Mouse (Mus musculus) myocyte (in vitro differentiated cells): Measurements from ENCODE around the gene Inha.
A peak's percentile ranks its signal among the peaks of the same experiment; 100 is the strongest.

ENCODE experiments used
- E2F4 ChIP-seq: IDR thresholded peaks from one replicate; pipeline ENCODE4 v1.6.1; 2011; ENCODE audit warnings: mild to moderate bottlenecking, control low read depth, moderate library complexity; ENCODE audit not compliant: insufficient read depth
- MYOD1 ChIP-seq, 3 experiments: IDR thresholded peaks; one replicate each; pipeline ENCODE4 v1.6.1; 2011; ENCODE audit warnings: control low read depth in 2 of 3, low read depth in 2 of 3, mild to moderate bottlenecking in 2 of 3, moderate library complexity in 1 of 3; ENCODE audit not compliant: insufficient read length in 2 of 3, control insufficient read depth in 1 of 3
- POLR2A ChIP-seq: IDR thresholded peaks from one replicate; pipeline ENCODE4 v1.6.1; 2011; ENCODE audit warnings: low read depth, mild to moderate bottlenecking, control low read depth, moderate library complexity; ENCODE audit not compliant: insufficient read length
- POLR2AphosphoS2 ChIP-seq: IDR thresholded peaks from one replicate; pipeline ENCODE4 v1.6.1; 2011; ENCODE audit warnings: low read depth, control low read depth; ENCODE audit not compliant: insufficient read length
- TCF12 ChIP-seq: IDR thresholded peaks from one replicate; pipeline ENCODE4 v1.6.1; 2011; ENCODE audit warnings: mild to moderate bottlenecking, control low read depth; ENCODE audit not compliant: poor library complexity, insufficient read depth, severe bottlenecking

DNA sequence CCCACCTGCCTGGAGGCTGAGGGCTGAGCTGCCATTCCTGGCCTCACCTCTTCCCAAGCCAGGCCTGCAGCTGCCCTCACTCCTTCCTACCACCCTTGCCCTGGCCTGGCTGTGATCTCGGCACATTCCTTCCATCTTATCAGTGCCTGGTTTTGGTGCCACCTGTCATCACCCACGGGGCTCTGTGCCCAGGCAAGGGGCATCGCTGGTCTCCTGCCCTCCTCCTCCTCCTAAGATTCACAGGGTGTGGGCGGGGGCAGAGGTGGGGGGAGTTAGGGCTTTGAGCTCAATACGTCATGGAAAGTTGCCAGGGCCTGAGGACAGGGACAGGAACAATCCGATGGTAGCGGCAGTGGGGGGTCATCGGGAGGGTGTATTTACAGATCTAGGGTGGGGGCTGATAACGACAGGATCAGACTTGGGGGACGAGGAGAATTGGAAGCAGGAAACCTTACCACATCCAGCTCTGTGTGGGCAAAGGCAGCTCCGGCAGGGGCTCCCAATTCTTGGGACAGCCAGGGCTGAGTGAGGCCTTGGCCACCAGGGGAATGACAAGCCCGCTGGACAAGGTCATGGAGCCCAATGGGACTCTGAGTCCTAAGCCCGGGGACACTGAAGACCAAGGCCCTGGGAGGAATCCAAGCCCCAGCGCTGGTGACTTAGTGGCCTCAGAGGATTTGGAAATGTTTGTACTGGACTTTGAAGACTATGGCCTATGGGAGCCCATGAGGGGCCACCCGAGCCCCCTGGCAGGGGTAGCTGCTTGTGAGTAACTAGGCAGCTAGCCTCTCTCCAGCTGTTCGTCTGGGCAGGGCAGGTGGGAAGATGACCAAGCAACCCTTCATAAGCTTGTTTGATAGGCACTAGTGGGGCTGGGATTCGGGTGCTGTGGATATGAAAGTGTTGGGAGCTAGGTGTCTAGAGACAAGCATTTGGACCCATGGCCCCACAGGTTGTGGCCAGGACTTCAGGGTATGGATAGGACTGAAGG is 42.7 kb downstream of the Inha start:
- TF ChIP-seq POLR2A (no peak), TCF12 (peak; percentile 72), E2F4 (no peak), POLR2AphosphoS2 (no peak), MYOD1 (IDR thresholded peaks at IDR 0.05; ENCODE audit: control insufficient read depth in 1 of 3, insufficient read length in 2 of 3, low read depth in 2 of 3) (peak; percentile 16 to 97 (median 75))
